Mouse (Mus musculus) heart, postnatal 4 days (tissue): ENCODE results near the gene Ccne1. TPM values are rescaled to one million over a fixed set of nuclear protein-coding genes. Genes with fewer than 3 reads are reported as not detected.
"Not testable (repeated sequence)": the region's sequence is repeated elsewhere in the genome, so short reads cannot be mapped to it uniquely, and the experiment has no call there.

ENCODE experiments used
- DNase-seq: peaks from one replicate; pipeline ENCODE4 v3.0.0; 2021
- total RNA-seq, 2 experiments: library from RNA; stranded (reverse); gene quantifications; 2 replicates each; pipeline ENCODE4 v1.2.3; 2021

Gene Ccne1
- total RNA-seq: 10 to 100 TPM; 15.9 to 16.7 TPM

GRCm38 (mm10) chr7:38107371-38108259 lies at the start of gene Ccne1:
Ccne1 (minus strand) TSS chr7:38107534.
- peak; percentile 100 for DNase-seq

- DNase-seq: no peak
Measured at GRCm38 (mm10) chr7:38155829-38156228, 48.5 kb upstream of the Ccne1 start.

GRCm38 (mm10) chr7:38152571-38152970 lies 45.2 kb upstream of the Ccne1 start:
- DNase-seq: no peak

GRCm38 (mm10) chr7:38151706-38152312 lies 44.5 kb upstream of the Ccne1 start:
- no peak for DNase-seq

GRCm38 (mm10) chr7:38147477-38147876 lies 40.1 kb upstream of the Ccne1 start:
- DNase-seq: no peak

- DNase-seq: peak; percentile 89
Measured at GRCm38 (mm10) chr7:38141747-38142545, 34.6 kb upstream of the Ccne1 start.

- DNase-seq: no peak
Measured at GRCm38 (mm10) chr7:38140324-38140723, 33.0 kb upstream of the Ccne1 start.

GRCm38 (mm10) chr7:38134471-38134870 lies 27.1 kb upstream of the Ccne1 start:
- DNase-seq: no peak

GRCm38 (mm10) chr7:38131186-38131585 lies 23.9 kb upstream of the Ccne1 start:
- peak; percentile 57 for DNase-seq

- DNase-seq: no peak
Measured at GRCm38 (mm10) chr7:38129986-38130729, 22.8 kb upstream of the Ccne1 start.

- no peak for DNase-seq
Measured at GRCm38 (mm10) chr7:38129491-38129890, 22.2 kb upstream of the Ccne1 start.

- DNase-seq: not testable (repeated sequence)
Measured at GRCm38 (mm10) chr7:38128256-38128655, 20.9 kb upstream of the Ccne1 start.

GRCm38 (mm10) chr7:38125565-38126159 lies 18.3 kb upstream of the Ccne1 start:
- DNase-seq: no peak

GRCm38 (mm10) chr7:38124164-38124563 lies 16.8 kb upstream of the Ccne1 start:
- not testable (repeated sequence) for DNase-seq

GRCm38 (mm10) chr7:38118594-38118993 lies 11.3 kb upstream of the Ccne1 start:
- no peak for DNase-seq

GRCm38 (mm10) chr7:38112451-38112850 lies 5.1 kb upstream of the Ccne1 start:
- no peak for DNase-seq

GRCm38 (mm10) chr7:38111996-38112395 lies 4.7 kb upstream of the Ccne1 start:
- peak; percentile 66 for DNase-seq

GRCm38 (mm10) chr7:38108260-38108632 lies 912 bp upstream of the Ccne1 start:
- no peak for DNase-seq

GRCm38 (mm10) chr7:38106711-38107311 lies 523 bp downstream of the Ccne1 start:
- DNase-seq: peak; percentile 54

GRCm38 (mm10) chr7:38105379-38105778 lies 2.0 kb downstream of the Ccne1 start:
- DNase-seq: no peak

- no peak for DNase-seq
Measured at GRCm38 (mm10) chr7:38104097-38104496, 3.2 kb downstream of the Ccne1 start.
